Mouse (Mus musculus): ENCODE results near the gene Elmo1.

DNA sequence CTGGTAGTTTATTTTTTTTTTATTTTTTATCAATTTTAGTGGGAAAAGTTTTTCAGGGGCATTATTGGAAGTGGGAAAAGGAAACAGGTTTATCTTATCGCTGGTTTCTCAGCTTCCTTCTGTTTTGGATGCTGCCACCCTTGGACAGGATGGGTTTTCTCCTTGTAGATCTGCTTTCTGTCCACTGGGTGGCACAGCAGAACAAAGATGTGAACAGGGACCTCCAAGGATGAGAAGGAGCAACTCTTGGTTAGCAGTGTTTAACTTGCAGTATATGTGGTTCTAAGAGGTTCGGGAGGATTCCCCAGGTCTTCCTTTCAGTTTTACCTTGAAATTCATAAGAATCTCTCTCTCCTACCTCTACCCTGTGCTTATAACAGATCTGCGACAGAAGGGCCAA is 209.0 kb downstream of the Elmo1 start:
- TF ChIP-seq GATA1 (IDR thresholded peaks at IDR 0.05; ENCODE audit: low read length) (no peak), TAL1 (IDR thresholded peaks at IDR 0.05; ENCODE audit: low read length) (no peak)
